Mouse (Mus musculus): ENCODE data around the gene Rock2.
"Not testable (repeated sequence)": the region's sequence is repeated elsewhere in the genome, so short reads cannot be mapped to it uniquely, and the experiment has no call there.

Rock2 gene

GRCm38 (mm10) chr12:16999739-17000497, 105.2 kb downstream of the Rock2 start, which contains the start of gene Pqlc3:
Pqlc3 (minus strand) TSS chr12:17000408.
- DNase-seq (ENCODE audit: extremely low spot score), result peak; percentile 77

GRCm38 (mm10) chr12:17000628-17001027, 105.9 kb downstream of the Rock2 start:
- no peak for DNase-seq (ENCODE audit: extremely low spot score)

GRCm38 (mm10) chr12:17001211-17001610, 106.5 kb downstream of the Rock2 start:
- no peak for DNase-seq (ENCODE audit: extremely low spot score)

GRCm38 (mm10) chr12:17009466-17009865, 114.8 kb downstream of the Rock2 start:
- DNase-seq (ENCODE audit: extremely low spot score), result no peak

GRCm38 (mm10) chr12:17011100-17011870, 116.6 kb downstream of the Rock2 start, which contains the start of gene 2410004P03Rik:
2410004P03Rik (minus strand) TSS chr12:17011727.
- DNase-seq (ENCODE audit: extremely low spot score), result peak; percentile 86

GRCm38 (mm10) chr12:17012067-17012899, 117.6 kb downstream of the Rock2 start:
- no peak for DNase-seq (ENCODE audit: extremely low spot score)

GRCm38 (mm10) chr12:17015711-17016110, 121.0 kb downstream of the Rock2 start:
- DNase-seq (ENCODE audit: extremely low spot score), result no peak

GRCm38 (mm10) chr12:17018468-17018867, 123.8 kb downstream of the Rock2 start:
- peak; percentile 42 for DNase-seq (ENCODE audit: extremely low spot score)

- not testable (repeated sequence) for DNase-seq (ENCODE audit: extremely low spot score)
Observed at GRCm38 (mm10) chr12:17021125-17021524, 126.4 kb downstream of the Rock2 start.

- DNase-seq (ENCODE audit: extremely low spot score), result no peak
Observed at GRCm38 (mm10) chr12:17022145-17022544, 127.5 kb downstream of the Rock2 start.

- DNase-seq (ENCODE audit: extremely low spot score), result no peak
Observed at GRCm38 (mm10) chr12:17024554-17025110, 129.9 kb downstream of the Rock2 start.

- peak; percentile 70 for DNase-seq (ENCODE audit: extremely low spot score)
Observed at GRCm38 (mm10) chr12:17032694-17033463, 138.2 kb downstream of the Rock2 start.

GRCm38 (mm10) chr12:17033464-17033841, 138.8 kb downstream of the Rock2 start:
- no peak for DNase-seq (ENCODE audit: extremely low spot score)

- no peak for DNase-seq (ENCODE audit: extremely low spot score)
Observed at GRCm38 (mm10) chr12:17034671-17035070, 140.0 kb downstream of the Rock2 start.

GRCm38 (mm10) chr12:17035128-17035527, 140.4 kb downstream of the Rock2 start:
- DNase-seq (ENCODE audit: extremely low spot score), result peak; percentile 29

GRCm38 (mm10) chr12:17036532-17036931, 141.8 kb downstream of the Rock2 start:
- no peak for DNase-seq (ENCODE audit: extremely low spot score)

GRCm38 (mm10) chr12:17037053-17037610, 142.4 kb downstream of the Rock2 start:
- DNase-seq (ENCODE audit: extremely low spot score), result no peak
